ENCODE assay signal across 27 mouse cellular contexts in genomic region chr3:124749314-124749713, GRCm38 (mm10).
"Had no signal": no experiment of that assay in that cellular context is flagged by ENCODE, and none has a peak within 500 bp of the region (broad histone marks: within the 10 kb centered on the region; RNA-seq: fewer than 3 reads in every experiment).

No protein-coding gene starts in this region.

- ATAC-seq: inflammation-experienced regulatory T-cells, adult 6 months; intestine, embryonic 15.5 days; intestine, postnatal 0 days; liver, postnatal 0 days had no signal

- H3K36me3 ChIP-seq: heart, embryonic 13.5 days; heart, embryonic 15.5 days; hindbrain, embryonic 13.5 days; hindbrain, embryonic 15.5 days; intestine, embryonic 15.5 days; limb, embryonic 10.5 days; limb, embryonic 12.5 days; liver, embryonic 13.5 days; liver, embryonic 15.5 days had no signal

- H3K9me3 ChIP-seq: heart, embryonic 13.5 days; heart, embryonic 15.5 days; hindbrain, embryonic 13.5 days; hindbrain, embryonic 15.5 days; intestine, embryonic 15.5 days; limb, embryonic 10.5 days; limb, embryonic 12.5 days; liver, embryonic 13.5 days; liver, embryonic 15.5 days had no signal

- H3K9ac ChIP-seq: heart, embryonic 13.5 days; heart, embryonic 15.5 days; hindbrain, embryonic 13.5 days; hindbrain, embryonic 15.5 days; intestine, embryonic 15.5 days; limb, embryonic 12.5 days; liver, embryonic 13.5 days; liver, embryonic 15.5 days; liver, postnatal 0 days had no signal

- H3K4me3 ChIP-seq: heart, adult 2 months; heart, embryonic 13.5 days; heart, embryonic 15.5 days; hindbrain, embryonic 13.5 days; hindbrain, embryonic 15.5 days; intestine, embryonic 15.5 days; left cerebral cortex, adult 2 months; limb, embryonic 10.5 days; limb, embryonic 12.5 days; liver, embryonic 13.5 days; liver, embryonic 15.5 days had no signal

- H3K4me2 ChIP-seq: heart, embryonic 11.5 days; heart, embryonic 13.5 days; heart, embryonic 15.5 days; hindbrain, embryonic 13.5 days; hindbrain, embryonic 15.5 days; intestine, embryonic 15.5 days; limb, embryonic 12.5 days; liver, embryonic 11.5 days; liver, embryonic 13.5 days; liver, embryonic 15.5 days had no signal

- H3K4me1 ChIP-seq: heart, embryonic 13.5 days; heart, embryonic 15.5 days; hindbrain, embryonic 13.5 days; hindbrain, embryonic 15.5 days; intestine, embryonic 15.5 days; limb, embryonic 10.5 days; limb, embryonic 12.5 days; liver, embryonic 13.5 days; liver, embryonic 15.5 days had no signal

- H3K27ac ChIP-seq: heart, adult 2 months; heart, embryonic 13.5 days; heart, embryonic 15.5 days; hindbrain, embryonic 13.5 days; hindbrain, embryonic 15.5 days; intestine, embryonic 15.5 days; left cerebral cortex, adult 2 months; limb, embryonic 10.5 days; limb, embryonic 12.5 days; liver, embryonic 13.5 days; liver, embryonic 15.5 days had no signal

- DNase-seq: gastrocnemius, postnatal 14 days; gastrocnemius, postnatal 36 days; heart, adult 11 months; heart, adult 2 months; heart, postnatal 14 days; heart, postnatal 36 days; kidney, adult 18-20 months; kidney, adult 8-10 months; kidney, postnatal 10 days; kidney, postnatal 25 days; kidney, postnatal 4 days; liver; liver, embryonic 13.5 days; liver, postnatal 0 days had no signal

- H3K27me3 ChIP-seq: heart, embryonic 13.5 days; heart, embryonic 15.5 days; hindbrain, embryonic 13.5 days; hindbrain, embryonic 15.5 days; intestine, embryonic 15.5 days; limb, embryonic 12.5 days; liver, embryonic 13.5 days; liver, embryonic 15.5 days had no signal
